Mouse (Mus musculus) ovary, adult 18-20 months (tissue): ENCODE data around the gene Rab11fip5.

Experiments
- DNase-seq: peaks from one replicate; pipeline ENCODE4 v3.0.0; 2022; ENCODE audit warnings: low spot score, mixed read lengths

Gene Rab11fip5

GRCm38 (mm10) chr6:85314064-85314798 is 60.2 kb downstream of the Rab11fip5 start:
- DNase-seq: no peak

DNA sequence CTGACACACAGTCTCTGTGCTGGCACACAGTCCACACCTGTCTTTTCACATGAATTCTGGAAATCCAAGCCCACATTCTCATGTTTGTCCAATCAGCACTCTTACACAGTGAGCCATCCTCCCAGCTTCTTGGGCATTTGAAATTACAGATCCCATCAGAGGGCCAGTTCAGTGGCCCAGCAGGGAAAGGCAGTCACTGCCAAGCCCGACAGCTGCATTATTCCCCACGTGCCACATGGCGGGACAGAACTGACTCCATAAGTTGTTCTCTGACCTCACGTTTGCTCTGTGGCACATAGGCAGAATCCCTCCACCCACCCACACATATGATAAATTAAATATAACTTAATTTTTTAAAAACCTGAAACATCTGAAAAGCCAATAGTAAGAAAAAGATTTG is 66.5 kb downstream of the Rab11fip5 start:
- no peak for DNase-seq

DNA sequence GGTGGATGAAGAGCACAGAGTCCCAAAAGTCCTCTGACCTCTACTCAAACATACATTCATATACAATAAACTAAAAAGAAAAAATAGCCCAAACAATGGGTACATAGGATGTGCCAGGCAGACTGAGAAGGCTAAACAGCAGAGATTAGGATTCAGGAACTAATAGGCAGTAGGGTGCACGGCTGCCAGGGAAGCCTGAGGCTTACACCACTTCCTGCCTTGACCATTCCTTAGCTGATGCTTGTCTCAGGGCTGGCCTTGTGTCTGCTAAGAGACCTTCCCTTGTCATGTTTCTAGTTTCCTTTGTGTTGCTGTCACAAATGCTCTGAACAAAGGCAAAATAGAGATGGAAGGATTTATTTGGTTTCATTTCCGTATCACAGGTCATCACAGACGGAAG is 68.1 kb downstream of the Rab11fip5 start:
- DNase-seq: no peak

- DNase-seq: no peak
Observed at GRCm38 (mm10) chr6:85305826-85306225, 68.6 kb downstream of the Rab11fip5 start.

DNA sequence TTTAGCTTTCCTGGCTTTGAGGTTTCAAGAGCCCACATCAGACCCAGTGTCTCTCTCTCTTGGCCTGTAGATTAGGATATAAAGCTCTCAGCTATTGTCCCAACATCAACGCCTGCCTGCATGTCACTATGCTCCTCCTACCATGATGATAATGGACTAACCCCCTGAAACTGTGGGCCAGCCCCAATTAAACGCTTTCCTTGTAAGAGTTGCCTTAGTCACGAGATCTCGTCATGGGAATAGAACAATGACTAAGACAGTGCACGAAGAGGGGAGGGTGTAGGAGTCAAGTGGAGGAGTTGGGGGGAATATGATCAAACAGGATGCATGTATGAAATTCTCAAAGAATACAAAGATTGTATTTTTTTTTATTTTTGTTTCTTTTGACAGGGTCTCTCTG is 69.5 kb downstream of the Rab11fip5 start:
- no peak for DNase-seq

DNA sequence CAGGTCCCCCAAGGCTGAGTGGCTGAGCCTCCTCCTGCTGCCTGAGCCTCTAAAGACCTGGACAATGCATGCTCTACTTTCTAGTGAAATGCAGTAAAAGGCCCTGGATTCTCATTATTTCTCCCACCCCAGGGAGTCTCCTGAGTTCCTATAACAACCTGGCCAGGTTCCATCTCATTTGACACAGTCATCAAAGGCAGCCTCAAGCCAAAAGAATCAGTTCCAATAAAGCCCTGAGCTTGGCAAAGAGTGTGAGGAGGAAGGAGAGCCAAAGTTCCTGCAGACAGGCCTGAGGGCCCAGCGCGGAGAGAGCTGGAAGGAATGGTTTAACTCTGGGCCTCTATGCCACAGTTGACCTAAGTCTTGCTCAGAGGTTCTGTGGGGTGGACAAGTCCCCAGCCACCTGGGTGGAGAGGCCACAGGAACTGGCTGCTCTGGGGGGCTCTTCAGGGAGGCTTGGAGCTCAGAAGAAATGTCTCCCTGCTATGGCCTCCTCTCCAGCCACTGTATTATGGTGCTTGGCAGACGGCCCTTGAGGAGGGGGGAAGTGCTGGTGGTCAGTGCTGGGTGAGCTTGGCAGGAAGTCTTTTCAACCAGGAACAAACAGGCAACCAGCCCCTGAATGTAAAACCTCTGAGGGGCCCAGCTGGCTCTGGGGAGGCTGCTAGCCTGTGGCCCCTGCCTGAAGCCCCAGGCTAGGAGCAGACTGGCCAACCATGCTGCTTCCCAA is 71.9 kb downstream of the Rab11fip5 start:
- peak; percentile 23 for DNase-seq

GRCm38 (mm10) chr6:85295384-85296167 is 78.9 kb downstream of the Rab11fip5 start:
- DNase-seq: peak; percentile 32

DNA sequence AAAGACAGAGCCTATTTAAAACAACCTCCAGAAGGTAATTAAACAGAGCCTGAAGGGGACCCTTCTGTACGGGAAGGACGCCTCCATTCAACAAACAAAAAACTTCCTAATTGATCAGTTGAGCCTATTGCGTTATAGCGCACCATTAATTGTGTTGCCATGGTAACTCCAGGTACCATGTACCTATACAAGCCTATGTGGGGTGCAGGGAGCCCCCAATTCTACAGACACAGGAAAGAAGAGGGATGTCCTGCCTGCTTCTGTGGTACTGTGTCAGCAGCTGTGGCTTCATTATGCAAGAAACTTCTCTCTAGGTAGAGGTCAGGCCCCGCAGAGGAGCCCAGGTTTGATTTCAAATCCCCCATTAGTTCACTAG is 80.4 kb downstream of the Rab11fip5 start:
- DNase-seq: no peak

DNA sequence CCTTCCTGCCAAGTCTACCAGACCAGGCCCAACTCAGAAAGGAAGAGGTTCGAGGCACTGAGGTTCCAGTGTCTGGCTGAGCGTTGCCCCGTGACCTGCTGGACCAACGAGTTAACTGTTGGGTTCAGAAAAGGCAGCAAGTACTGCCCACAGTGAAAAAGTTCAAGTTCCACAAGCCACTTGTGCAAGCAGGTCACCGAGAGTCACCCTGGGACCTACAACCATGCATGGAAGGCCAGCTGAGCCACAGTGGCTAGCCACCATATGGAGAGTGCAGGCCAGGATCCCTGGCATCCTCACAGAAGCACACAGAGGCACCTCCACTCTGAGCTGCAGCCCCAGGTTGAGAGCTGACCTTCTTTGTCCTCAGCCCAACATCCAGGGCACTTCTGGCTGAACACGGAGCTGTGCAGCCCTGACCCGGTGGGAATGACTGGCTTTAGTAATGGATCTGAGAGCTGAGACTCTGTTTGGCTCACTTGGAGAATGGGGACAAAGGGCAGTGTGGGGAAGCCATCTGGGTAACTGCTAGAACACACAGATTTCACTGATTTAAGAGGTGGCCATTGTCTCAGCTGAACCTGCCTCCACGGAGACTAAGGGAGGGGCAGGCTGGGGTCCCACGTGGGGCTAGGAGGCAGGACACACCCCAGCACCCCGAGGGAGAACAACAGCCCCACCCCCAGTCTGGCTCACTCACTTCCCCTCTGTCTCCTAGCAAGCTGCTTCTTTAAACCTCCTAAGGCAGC is 81.0 kb downstream of the Rab11fip5 start:
- no peak for DNase-seq

DNA sequence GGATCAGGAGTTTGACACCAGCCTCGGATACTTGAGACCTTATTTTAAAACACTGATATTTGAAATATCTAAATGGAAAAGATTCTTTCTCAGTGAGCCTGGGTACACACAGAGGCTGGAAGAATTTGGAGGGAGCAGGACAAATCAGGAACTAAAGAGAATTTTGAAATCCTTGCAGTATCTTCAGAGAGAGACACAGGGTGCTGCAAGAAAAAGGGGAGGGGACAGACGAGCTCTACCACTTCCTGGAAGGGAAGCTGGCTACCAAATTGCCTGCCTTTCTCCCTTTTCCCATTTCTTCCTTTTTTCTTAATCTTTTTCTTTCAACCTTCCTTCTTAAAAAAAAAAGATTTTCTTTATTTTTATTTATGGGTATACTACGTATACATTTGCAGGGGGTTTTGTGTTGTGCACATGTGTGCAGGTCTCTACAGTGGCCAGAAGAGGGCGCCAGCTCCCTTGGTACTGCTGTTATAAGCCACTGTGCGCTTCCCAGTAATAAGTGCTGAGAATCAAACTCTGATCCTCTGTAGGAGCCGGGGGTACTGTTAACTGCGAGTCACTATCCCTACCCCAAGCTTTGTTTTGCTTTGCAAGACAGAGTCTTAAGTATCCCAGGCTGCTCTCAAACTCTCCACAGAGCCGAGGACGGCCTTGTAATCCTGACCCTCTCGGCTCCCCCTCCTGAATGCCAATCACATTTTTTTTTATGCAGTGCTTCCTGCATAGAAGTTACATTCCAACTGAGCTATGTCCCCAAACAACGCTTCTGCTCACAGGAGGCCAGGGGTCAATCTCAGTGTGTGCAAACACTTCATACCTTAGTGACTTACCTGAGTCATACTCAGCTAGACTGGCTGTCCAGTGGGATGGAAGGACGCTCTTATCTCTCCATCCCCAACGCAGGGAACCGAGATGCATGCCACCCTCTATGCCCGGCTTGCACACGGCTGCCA is 83.3 kb downstream of the Rab11fip5 start:
- DNase-seq: no peak

GRCm38 (mm10) chr6:85288193-85288857 is 86.1 kb downstream of the Rab11fip5 start:
- DNase-seq: no peak

DNA sequence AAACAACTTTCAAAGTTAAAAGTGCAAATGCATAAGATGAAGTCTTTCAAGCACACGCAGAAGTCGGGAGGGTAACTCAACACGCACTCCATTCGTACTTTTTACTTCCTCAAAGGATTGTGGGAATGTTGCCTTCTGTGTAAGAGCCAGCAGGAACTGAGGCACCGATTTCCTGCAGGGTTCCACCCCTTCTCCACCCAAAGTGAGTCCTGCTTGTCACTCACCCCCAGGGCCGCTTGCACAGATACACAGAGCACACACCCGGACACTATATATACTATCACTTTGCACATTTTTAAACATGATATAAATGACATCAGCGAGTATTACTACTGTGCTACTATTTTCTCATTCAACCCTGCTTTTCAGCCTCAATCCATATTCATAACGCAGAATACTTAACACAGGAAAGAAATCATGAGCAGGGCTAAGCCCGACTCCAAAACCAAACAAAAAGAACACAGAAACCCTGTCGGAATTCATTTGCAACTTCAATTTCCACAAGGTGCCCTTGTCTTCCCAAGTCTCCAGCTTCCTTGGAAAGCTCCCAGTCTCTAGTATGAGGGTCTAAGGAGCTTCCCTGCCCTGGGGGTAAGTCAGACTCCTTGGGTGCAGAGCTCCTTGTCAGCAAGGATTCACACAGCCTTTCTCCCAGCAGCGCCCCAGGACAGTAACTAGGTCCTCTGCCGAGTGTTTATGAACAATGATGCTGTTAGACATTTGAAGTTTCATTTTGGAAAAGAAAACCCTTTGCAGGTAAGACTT is 88.0 kb downstream of the Rab11fip5 start:
- DNase-seq: no peak
